Mouse (Mus musculus) forebrain, embryonic 10.5 days (tissue): ENCODE data around the gene Lama4. TPM values are rescaled to one million over a fixed set of nuclear protein-coding genes. Genes with fewer than 3 reads are reported as not detected.

Source experiments
- DNase-seq: peaks from one replicate; pipeline ENCODE4 v3.0.0-alpha.2; 2017; ENCODE audit warnings: low spot score; ENCODE audit errors: extremely low spot score
- H3K27ac ChIP-seq: fragments of 300-500 bp; sonication (generic); 2 replicates; pipeline ENCODE4 v1.5.1; 2016; ENCODE audit warnings: mild to moderate bottlenecking
- H3K27me3 ChIP-seq: fragments of 300-500 bp; sonication (generic); 2 replicates; pipeline ENCODE4 v1.6.1; 2016; ENCODE audit warnings: mild to moderate bottlenecking; ENCODE audit not compliant: poor library complexity, severe bottlenecking
- H3K36me3 ChIP-seq: fragments of 300-500 bp; sonication (generic); replicated peaks from 2 replicates; pipeline ENCODE4 v1.6.1; 2016; ENCODE audit warnings: mild to moderate bottlenecking, moderate library complexity
- H3K4me1 ChIP-seq: fragments of 300-500 bp; sonication (generic); 2 replicates; pipeline ENCODE4 v1.6.1; 2016
- H3K4me3 ChIP-seq: fragments of 300-500 bp; sonication (generic); 2 replicates; pipeline ENCODE4 v1.5.1; 2016; ENCODE audit warnings: mild to moderate bottlenecking, moderate library complexity
- H3K9me3 ChIP-seq: fragments of 300-500 bp; sonication (generic); 2 replicates; pipeline ENCODE4 v1.6.1; 2016; ENCODE audit warnings: mild to moderate bottlenecking, moderate library complexity
- WGBS: fragments of 180-500 bp; shearing (Covaris S2); methylation state at CpG from one replicate; pipeline ENCODE4 v1.1.7; 2016; 5-methylcytosine and 5-hydroxymethylcytosine counted together
- polyA plus RNA-seq: library from polyadenylated mRNA; unstranded; fragments of >200 nt; fragmentation: Nextera tagmentation; extraction: Ambion mirVana; gene quantifications from 2 replicates; pipeline ENCODE4 v1.2.1, GENCODE M21; 2016

Gene Lama4
- polyA plus RNA-seq, 1 experiment from 2014 or later, result 14.5 TPM

DNA sequence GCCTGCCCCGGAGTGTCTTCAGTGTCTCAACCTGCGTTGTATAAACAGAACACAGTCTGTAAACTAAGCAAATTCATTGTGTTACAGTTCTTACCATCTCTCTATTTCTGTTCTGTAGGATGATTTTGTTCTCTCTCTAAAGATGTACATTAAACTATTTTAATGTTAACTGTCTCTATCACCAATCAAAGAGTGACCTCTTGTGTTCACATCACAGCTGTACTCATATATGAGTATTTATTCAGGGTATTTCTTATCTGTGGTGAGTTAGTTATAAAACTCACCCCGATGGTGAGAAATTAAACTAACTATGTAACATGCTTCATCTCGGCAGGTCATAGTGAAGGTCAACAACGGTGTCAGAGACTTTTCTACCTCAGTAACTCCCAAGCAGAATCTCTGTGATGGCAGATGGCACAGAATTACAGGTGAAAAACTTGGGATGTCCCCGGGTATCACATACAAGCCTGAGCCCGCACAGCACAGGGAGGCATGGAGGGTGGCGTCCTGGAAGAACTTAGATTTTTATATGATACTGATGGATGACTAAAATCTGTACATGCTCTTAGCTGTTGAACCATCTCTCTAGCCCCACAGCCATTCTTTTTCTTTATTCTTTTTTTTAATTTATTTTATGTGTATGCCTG lies 139.6 kb downstream of the Lama4 start:
- Histone ChIP-seq H3K27ac (no peak overlapping the region), H3K4me1 (peaks cover 9% of the 10 kb centered on the region; the same call in 1 of the 2 replicates), H3K27me3 (no peaks in the 10 kb centered on the region), H3K4me3 (no peak overlapping the region), H3K36me3 (no peaks in the 10 kb centered on the region), H3K9me3 (no peaks in the 10 kb centered on the region)
- no peak for DNase-seq
- 95% methylated on average over 8 of the region's 8 CpGs for WGBS

DNA sequence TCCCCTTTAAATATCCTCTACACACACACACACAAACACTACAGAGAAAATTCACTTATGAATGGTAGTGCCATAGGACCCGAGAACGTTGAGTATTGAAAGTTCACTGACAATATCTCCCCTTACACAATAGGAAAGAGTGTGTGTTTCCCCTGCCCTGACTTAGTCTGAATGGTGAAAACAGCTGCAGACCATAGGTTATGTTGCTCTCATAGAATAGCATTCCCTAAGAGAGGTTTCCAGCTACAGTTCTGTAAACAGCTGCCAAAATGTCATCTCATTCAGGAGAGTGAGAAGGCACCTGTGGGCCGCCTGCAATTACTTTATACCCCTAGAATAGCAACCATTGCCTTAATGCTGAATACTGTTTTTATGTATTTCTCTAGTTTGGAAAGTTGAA lies 141.1 kb downstream of the Lama4 start:
- H3K36me3 ChIP-seq, result no peaks in the 10 kb centered on the region
- no peak for DNase-seq
- no peaks in the 10 kb centered on the region for H3K9me3 ChIP-seq
- no peak overlapping the region for H3K27ac ChIP-seq
- 56% methylated on average over 3 of the region's 3 CpGs for WGBS
- H3K4me3 ChIP-seq, result no peak overlapping the region
- H3K4me1 ChIP-seq, result peaks cover 9% of the 10 kb centered on the region; the same call in 1 of the 2 replicates
- no peaks in the 10 kb centered on the region for H3K27me3 ChIP-seq

DNA sequence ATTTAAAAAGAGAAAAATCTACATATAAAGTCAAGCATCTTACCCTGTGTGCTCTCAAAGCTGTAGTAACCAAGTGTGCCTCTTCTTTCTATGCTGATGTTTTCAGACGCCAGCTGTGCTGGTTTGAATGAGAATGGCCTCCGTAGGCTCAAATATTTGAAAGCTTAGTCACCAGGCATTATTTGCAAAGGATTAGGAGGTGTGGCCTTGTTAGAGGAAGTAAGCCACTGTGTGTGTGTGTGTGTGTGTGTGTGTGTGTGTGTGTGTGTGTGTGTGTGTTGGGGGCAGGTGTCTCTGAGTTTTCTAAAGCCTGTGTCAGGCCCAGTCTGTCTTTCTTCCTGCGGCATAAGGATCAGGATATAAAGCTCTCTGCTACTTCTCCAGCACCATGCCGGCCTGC lies 141.6 kb downstream of the Lama4 start:
- Histone ChIP-seq H3K36me3 (no peaks in the 10 kb centered on the region), H3K4me3 (no peak overlapping the region), H3K27ac (no peak overlapping the region; the same call in 1 of the 2 replicates), H3K9me3 (no peaks in the 10 kb centered on the region), H3K27me3 (no peaks in the 10 kb centered on the region), H3K4me1 (peaks cover 9% of the 10 kb centered on the region; the same call in 1 of the 2 replicates)
- 34% methylated on average over 4 of the region's 4 CpGs for WGBS
- DNase-seq, result peak; percentile 42

DNA sequence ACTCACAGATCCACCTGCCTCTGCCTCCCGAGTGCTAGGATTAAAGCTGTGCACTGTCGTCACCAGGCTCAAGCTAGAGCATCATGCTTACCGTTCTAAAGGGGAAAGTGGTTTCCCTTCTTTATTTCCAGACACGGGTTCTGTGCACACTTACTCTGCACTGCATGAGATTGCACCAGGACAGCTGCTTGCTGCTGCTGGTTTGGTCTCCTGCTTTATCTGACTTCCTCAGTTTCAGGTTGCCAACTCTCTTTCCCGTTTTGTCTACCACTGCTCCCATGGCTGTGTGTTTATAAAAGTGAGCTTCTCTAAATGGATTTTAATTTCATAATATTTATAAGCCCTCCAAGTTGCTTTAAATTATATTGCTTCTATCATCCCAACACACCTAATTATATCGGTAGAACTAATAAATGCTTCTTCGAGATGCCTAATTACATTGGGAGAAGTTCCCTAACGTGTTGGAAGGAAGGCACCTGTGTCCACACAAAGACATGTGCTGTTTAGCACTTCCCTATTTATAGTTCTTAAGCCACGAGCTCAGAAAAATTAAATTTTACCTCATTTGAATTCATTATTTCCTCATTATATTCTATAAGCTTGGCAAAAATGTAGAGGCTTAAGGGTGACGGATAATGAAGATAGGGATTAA lies 143.6 kb downstream of the Lama4 start:
- no peaks in the 10 kb centered on the region for H3K9me3 ChIP-seq
- H3K36me3 ChIP-seq, result no peaks in the 10 kb centered on the region
- 86% methylated on average over 10 of the region's 10 CpGs for WGBS
- H3K27me3 ChIP-seq, result no peaks in the 10 kb centered on the region
- H3K4me1 ChIP-seq, result peaks cover 13% of the 10 kb centered on the region; the same call in 1 of the 2 replicates
- H3K27ac ChIP-seq, result no peak overlapping the region
- H3K4me3 ChIP-seq, result no peak overlapping the region
- no peak for DNase-seq

DNA sequence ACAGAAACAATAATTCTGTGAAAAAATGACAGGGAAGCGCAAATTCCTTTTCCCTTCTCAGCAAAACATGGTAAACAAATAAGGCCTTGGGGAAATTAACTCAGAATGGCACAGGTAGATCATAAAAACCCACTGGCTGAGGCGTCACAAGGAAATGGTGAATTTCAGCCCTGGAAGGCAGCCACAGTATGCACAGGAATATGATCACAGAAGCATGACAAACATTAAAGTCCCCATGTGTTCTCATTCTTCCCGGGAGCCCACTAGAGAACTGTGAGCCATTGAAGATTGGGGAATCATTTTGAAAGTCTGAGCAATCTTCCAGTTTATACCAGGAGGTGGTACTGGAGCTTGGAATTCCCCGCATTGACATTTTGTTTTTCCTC lies 144.2 kb downstream of the Lama4 start:
- Histone ChIP-seq H3K4me3 (no peak overlapping the region), H3K36me3 (no peaks in the 10 kb centered on the region), H3K9me3 (no peaks in the 10 kb centered on the region), H3K4me1 (peaks cover 13% of the 10 kb centered on the region; the same call in 1 of the 2 replicates), H3K27ac (no peak overlapping the region), H3K27me3 (no peaks in the 10 kb centered on the region)
- WGBS, result 78% methylated on average over 4 of the region's 4 CpGs
- no peak for DNase-seq

DNA sequence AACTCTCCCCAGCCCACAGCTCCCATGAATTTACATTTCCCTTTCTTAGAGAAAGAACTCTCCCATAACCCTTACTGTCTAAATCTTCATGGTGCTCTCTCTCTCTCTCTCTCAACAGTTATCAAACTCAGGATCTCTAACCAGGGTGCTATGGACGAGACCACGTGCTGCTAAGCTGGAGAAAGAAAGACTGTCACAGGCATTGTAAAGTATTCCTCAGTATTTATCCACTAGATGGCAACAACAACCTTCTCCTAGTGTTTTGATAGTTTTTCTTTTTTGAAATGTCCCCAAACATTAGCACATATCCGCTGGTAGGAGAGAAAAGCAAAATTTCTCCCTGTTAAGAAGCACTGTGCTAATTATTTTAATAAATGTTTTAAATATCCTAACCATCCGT lies 156.1 kb downstream of the Lama4 start:
- Histone ChIP-seq H3K27me3 (no peaks in the 10 kb centered on the region), H3K27ac (no peak overlapping the region), H3K4me1 (peaks cover 4% of the 10 kb centered on the region), H3K4me3 (no peak overlapping the region), H3K9me3 (no peaks in the 10 kb centered on the region), H3K36me3 (no peaks in the 10 kb centered on the region)
- DNase-seq, result no peak
- 45% methylated on average over 4 of the region's 4 CpGs for whole genome bisulfite sequencing

DNA sequence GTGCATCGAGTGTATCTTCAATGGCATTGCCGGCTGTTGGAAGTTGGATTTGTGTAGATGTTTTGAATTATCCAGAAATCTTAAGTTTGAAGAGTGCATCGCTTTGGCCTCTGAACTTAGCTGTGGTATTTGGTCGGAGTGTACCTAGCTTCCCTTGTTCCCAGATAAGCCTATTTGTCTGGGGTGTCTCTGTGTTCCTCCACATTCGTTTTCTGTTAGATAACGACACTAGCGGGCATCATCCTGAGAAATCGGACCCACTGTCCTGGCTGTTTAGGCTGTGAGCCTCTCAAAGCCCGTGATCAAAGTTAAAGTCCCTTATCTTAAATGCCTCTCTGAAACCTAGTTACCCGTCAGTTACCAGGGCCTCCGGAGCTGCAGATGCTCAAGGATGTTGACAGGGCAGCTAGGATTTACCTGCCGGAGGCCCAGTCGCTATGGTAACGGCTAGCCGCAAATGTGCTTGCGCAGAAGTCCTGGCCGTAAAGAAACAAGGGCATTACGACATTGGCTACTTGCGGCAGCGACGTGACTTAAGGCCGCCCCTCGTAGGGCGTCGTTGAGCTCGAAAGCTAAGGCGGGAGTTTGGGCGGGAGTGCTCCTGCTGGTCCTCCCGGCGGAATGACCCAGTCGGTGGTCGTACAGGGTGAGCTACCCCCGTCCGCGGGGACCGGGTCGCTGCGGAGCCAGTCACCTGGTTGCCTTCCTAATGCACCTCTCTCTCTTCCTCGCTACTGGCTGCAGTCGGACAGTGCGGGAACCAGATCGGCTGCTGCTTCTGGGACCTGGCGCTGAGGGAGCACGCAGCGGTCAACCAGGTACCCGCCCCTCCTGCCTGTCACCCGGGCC lies 168.4 kb downstream of the Lama4 start, which contains the start of the genes Fam229b and Tube1:
Fam229b (minus strand) TSS at position 453 of the 849 bp plus-strand sequence.
Tube1 (plus strand) TSS at position 515 of the 849 bp plus-strand sequence.
- 6% methylated on average over 47 of the region's 47 CpGs for WGBS
- peak; percentile 92 for DNase-seq
- Histone ChIP-seq H3K9me3 (no peaks in the 10 kb centered on the region), H3K27ac (peak within 1 kb of the TSS; percentile 91), H3K27me3 (no peaks in the 10 kb centered on the region), H3K36me3 (peaks cover 20% of the 10 kb centered on the region), H3K4me3 (peak within 1 kb of the TSS; percentile 70), H3K4me1 (peaks cover 25% of the 10 kb centered on the region)

DNA sequence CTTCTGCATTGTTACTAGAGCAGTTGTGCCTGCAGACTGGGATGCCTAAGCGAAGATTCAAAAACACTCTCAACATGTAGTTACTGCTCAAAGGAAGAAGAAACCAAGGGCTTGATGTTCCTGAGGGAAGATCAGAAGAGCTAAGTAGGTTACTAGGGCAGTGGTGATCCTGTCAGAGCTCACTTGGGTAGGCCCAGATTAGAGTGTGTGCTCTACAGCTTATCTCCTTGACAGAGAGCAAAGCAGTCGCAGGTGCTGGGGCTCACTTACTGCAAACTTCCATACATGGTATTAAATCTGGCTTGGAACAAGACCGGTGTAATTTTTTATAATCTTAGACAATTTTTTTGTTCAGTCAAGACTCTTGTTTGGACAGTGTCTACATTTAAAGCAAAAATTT lies 172.5 kb downstream of the Lama4 start:
- Histone ChIP-seq H3K9me3 (no peaks in the 10 kb centered on the region), H3K36me3 (peaks cover 58% of the 10 kb centered on the region), H3K27ac (no peak overlapping the region), H3K4me3 (no peak overlapping the region), H3K4me1 (peaks cover 25% of the 10 kb centered on the region), H3K27me3 (no peaks in the 10 kb centered on the region)
- 99% methylated on average over 3 of the region's 3 CpGs for WGBS
- no peak for DNase-seq

DNA sequence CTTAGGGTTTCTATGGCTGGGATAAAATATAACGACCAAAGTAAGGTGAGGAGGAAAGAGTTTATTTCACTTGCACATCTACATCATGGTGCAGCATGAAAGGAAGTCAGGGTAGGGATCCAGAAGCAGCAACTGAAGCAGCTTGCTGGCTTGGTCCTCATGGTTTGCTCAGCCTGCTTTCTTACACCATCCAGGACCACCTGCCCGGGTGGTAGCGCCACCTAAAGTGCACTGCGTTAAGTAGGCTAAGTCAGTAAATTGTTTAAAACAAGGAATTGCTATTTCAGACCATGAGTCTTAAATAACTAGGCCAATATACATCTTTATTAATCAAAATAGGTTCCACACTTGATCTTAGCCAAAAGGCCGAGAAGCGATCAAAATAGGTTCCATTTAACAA lies 173.4 kb downstream of the Lama4 start:
- WGBS, result 83% methylated on average over 6 of the region's 6 CpGs
- H3K4me1 ChIP-seq, result peaks cover 18% of the 10 kb centered on the region
- H3K27me3 ChIP-seq, result no peaks in the 10 kb centered on the region
- H3K27ac ChIP-seq, result no peak overlapping the region
- peaks cover 68% of the 10 kb centered on the region for H3K36me3 ChIP-seq
- no peak for DNase-seq
- H3K9me3 ChIP-seq, result no peaks in the 10 kb centered on the region
- H3K4me3 ChIP-seq, result no peak overlapping the region

DNA sequence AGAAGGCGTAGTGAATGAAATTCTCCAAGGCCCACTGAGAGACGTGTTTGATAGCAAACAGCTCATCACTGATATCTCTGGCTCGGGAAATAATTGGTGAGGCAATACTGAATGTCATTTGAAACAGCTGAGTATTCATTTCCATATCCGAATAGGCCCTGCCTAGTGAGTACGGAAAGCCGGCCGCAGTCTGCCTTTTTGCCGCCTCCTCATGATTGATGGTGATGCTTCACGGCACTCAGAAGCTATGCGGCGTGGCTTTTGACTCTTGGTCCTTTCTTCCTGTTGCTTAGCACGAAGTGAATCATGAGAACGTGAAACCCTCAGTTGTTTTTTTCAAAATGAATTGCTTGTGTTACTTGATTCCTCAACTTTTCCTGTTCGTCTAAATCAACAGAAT lies 175.5 kb downstream of the Lama4 start:
- Histone ChIP-seq H3K27ac (no peak overlapping the region), H3K4me1 (peaks cover 2% of the 10 kb centered on the region; the same call in 1 of the 2 replicates), H3K27me3 (no peaks in the 10 kb centered on the region), H3K36me3 (peaks cover 89% of the 10 kb centered on the region), H3K4me3 (no peak overlapping the region), H3K9me3 (no peaks in the 10 kb centered on the region)
- no peak for DNase-seq
- WGBS, result 95% methylated on average over 14 of the region's 14 CpGs

DNA sequence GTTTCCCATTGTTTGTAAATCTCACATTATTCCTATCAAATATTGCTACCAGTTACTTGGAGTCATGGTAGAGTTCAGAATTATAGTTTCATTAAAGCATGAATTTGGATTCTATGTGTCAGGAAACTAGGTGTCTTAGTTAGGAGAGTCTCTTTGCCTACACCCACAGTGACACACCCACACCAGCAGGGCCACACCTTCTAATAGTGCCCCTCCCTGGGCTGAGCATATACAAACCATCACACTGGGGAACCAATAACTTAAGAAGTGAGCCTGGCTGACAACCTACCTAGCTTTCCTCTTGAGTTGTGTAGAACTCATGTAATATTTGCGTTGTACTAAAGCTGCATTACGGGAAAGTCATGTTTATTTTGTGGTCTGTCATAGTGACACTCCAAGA lies 176.1 kb downstream of the Lama4 start:
- 100% methylated on average over 2 of the region's 2 CpGs for WGBS
- DNase-seq, result no peak
- Histone ChIP-seq H3K9me3 (no peaks in the 10 kb centered on the region), H3K27me3 (no peaks in the 10 kb centered on the region), H3K36me3 (peaks cover 95% of the 10 kb centered on the region), H3K27ac (no peak overlapping the region), H3K4me1 (no peaks in the 10 kb centered on the region), H3K4me3 (no peak overlapping the region)

DNA sequence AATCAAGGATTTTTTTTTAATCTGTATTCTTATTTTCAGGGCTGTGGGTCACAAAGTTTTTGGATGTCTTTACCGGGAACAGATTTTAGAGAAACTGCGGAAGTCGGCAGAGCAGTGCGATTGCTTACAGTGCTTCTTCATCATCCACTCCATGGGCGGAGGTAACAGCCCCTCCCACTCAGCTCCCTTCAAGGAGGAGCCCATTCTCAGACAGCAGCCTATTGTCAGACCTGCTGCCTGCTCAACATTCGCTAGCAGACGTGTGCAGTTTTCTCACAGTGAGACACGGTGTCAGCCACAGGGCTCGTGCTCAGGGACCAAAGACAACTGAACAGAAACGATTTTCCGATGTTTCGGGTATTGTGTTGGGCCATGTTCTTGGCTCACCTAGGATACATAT lies 176.9 kb downstream of the Lama4 start:
- H3K4me1 ChIP-seq, result no peaks in the 10 kb centered on the region
- H3K27ac ChIP-seq, result no peak overlapping the region
- no peak for DNase-seq
- no peaks in the 10 kb centered on the region for H3K27me3 ChIP-seq
- H3K4me3 ChIP-seq, result no peak overlapping the region
- H3K36me3 ChIP-seq, result peaks cover 97% of the 10 kb centered on the region
- WGBS, result 89% methylated on average over 12 of the region's 12 CpGs
- no peaks in the 10 kb centered on the region for H3K9me3 ChIP-seq
